Mouse (Mus musculus) adrenal gland, adult (tissue): Measurements from ENCODE around the gene Ccr4.
"Not testable (repeated sequence)": the region's sequence is repeated elsewhere in the genome, so short reads cannot be mapped to it uniquely, and the experiment has no call there.

ENCODE experiments used
- DNase-seq, 2 experiments: peaks; one replicate each; pipeline ENCODE4 v3.0.0; 2022 to 2023; ENCODE audit warnings: low spot score in 1 of 2; ENCODE audit not compliant: inconsistent age in 2 of 2

Gene Ccr4

GRCm38 (mm10) chr9:114525073-114525633 lies 20.4 kb upstream of the Ccr4 start:
- no peak for DNase-seq

- DNase-seq: no peak
Measured at GRCm38 (mm10) chr9:114522501-114522900, 17.8 kb upstream of the Ccr4 start.

GRCm38 (mm10) chr9:114522041-114522440 lies 17.3 kb upstream of the Ccr4 start:
- no peak for DNase-seq

- not testable (repeated sequence) for DNase-seq
Measured at GRCm38 (mm10) chr9:114520529-114520928, 15.8 kb upstream of the Ccr4 start.

GRCm38 (mm10) chr9:114518812-114519477 lies 14.2 kb upstream of the Ccr4 start:
- no peak for DNase-seq

GRCm38 (mm10) chr9:114517924-114518497 lies 13.3 kb upstream of the Ccr4 start:
- no peak for DNase-seq

GRCm38 (mm10) chr9:114515364-114515763 lies 10.6 kb upstream of the Ccr4 start, which contains the start of gene C130032M10Rik:
Gene C130032M10Rik, plus strand, starts transcription at chr9:114515697.
- DNase-seq: peak in 1 of 2 experiments; percentile 40

- DNase-seq: no peak
Measured at GRCm38 (mm10) chr9:114512831-114513230, 8.1 kb upstream of the Ccr4 start.

GRCm38 (mm10) chr9:114509785-114510184 lies 5.1 kb upstream of the Ccr4 start:
- no peak for DNase-seq

GRCm38 (mm10) chr9:114507421-114507820 lies 2.7 kb upstream of the Ccr4 start:
- no peak for DNase-seq

- DNase-seq: no peak
Measured at GRCm38 (mm10) chr9:114506564-114506963, 1.8 kb upstream of the Ccr4 start.

- DNase-seq: no peak
Measured at GRCm38 (mm10) chr9:114502711-114503427, 1.8 kb downstream of the Ccr4 start.

- no peak for DNase-seq
Measured at GRCm38 (mm10) chr9:114501913-114502312, 2.8 kb downstream of the Ccr4 start.

GRCm38 (mm10) chr9:114501111-114501510 lies 3.6 kb downstream of the Ccr4 start:
- DNase-seq: no peak

- peak; percentile 41 to 83 for DNase-seq
Measured at GRCm38 (mm10) chr9:114499783-114500515, 4.8 kb downstream of the Ccr4 start.

GRCm38 (mm10) chr9:114498218-114498617 lies 6.5 kb downstream of the Ccr4 start:
- DNase-seq: peak; percentile 77 to 94

GRCm38 (mm10) chr9:114496469-114496868 lies 8.2 kb downstream of the Ccr4 start:
- no peak for DNase-seq

GRCm38 (mm10) chr9:114487481-114488258 lies 17.0 kb downstream of the Ccr4 start:
- no peak for DNase-seq

- no peak for DNase-seq
Measured at GRCm38 (mm10) chr9:114486808-114487207, 17.9 kb downstream of the Ccr4 start.

GRCm38 (mm10) chr9:114484771-114485170 lies 19.9 kb downstream of the Ccr4 start:
- no peak for DNase-seq
